8 mouse cellular contexts compared by ENCODE assay signal in genomic region chr7:127840886-127841285, GRCm38 (mm10). TPM values are rescaled to one million over a fixed set of nuclear protein-coding genes. Genes with fewer than 3 reads are reported as not detected.
A peak's percentile ranks its signal among the peaks of the same experiment; 100 is the strongest.
DNase-seq lines count a peak whose midpoint lies in the region; ATAC-seq and TF ChIP-seq lines count a peak whose summit lies in the region.

No protein-coding gene starts in this region.

- H3K4me3 ChIP-seq in heart, embryonic 10.5 days = peak overlapping the region; percentile 81
- H3K4me3 ChIP-seq in embryonic facial prominence, embryonic 15.5 days (replicated peaks) = peak overlapping the region; percentile 66
- peak overlapping the region; percentile 81 for H3K4me3 ChIP-seq in hindbrain, embryonic 10.5 days
- peak overlapping the region; percentile 74 for H3K4me3 ChIP-seq in limb, embryonic 12.5 days (replicated peaks)
- H3K4me3 ChIP-seq in midbrain, embryonic 15.5 days = peak overlapping the region; percentile 66
- peak overlapping the region; percentile 82 for H3K4me3 ChIP-seq in stomach, postnatal 0 days (ENCODE audit: low read depth, low read length)

- ATAC-seq in embryonic facial prominence, embryonic 15.5 days (ENCODE audit: insufficient number of reproducible peaks, low FRiP score, low TSS enrichment, low read depth) = 0 out of 2 replicates have a peak, but pooled peaks have one; percentile 22
- ATAC-seq in limb, embryonic 12.5 days (ENCODE audit: insufficient number of reproducible peaks, insufficient read depth, low FRiP score, low TSS enrichment, low read depth) = peak; percentile 29
- peak; percentile 44; the same call in 1 of the 2 replicates for ATAC-seq in midbrain, embryonic 15.5 days (replicated peaks)
- ATAC-seq in stomach, postnatal 0 days (ENCODE audit: low FRiP score, low TSS enrichment) = peak; percentile 27

- no peak for TF ChIP-seq EP300 in stomach, postnatal 0 days (optimal IDR thresholded peaks at IDR 0.05)

- H3K9ac ChIP-seq in embryonic facial prominence, embryonic 15.5 days = peak overlapping the region; percentile 50
- peak overlapping the region; percentile 66 for H3K9ac ChIP-seq in limb, embryonic 12.5 days (replicated peaks)
- peak overlapping the region; percentile 60 for H3K9ac ChIP-seq in midbrain, embryonic 15.5 days
- peak overlapping the region; percentile 72 for H3K9ac ChIP-seq in stomach, postnatal 0 days (ENCODE audit: low read length)

- peaks cover 14% of the 10 kb centered on the region for H3K4me1 ChIP-seq in heart, embryonic 10.5 days
- peaks cover 14% of the 10 kb centered on the region for H3K4me1 ChIP-seq in embryonic facial prominence, embryonic 15.5 days
- peaks cover 15% of the 10 kb centered on the region for H3K4me1 ChIP-seq in hindbrain, embryonic 10.5 days (replicated peaks)
- H3K4me1 ChIP-seq in limb, embryonic 12.5 days (replicated peaks) = peaks cover 8% of the 10 kb centered on the region
- H3K4me1 ChIP-seq in midbrain, embryonic 15.5 days = peaks cover 15% of the 10 kb centered on the region
- H3K4me1 ChIP-seq in stomach, postnatal 0 days (replicated peaks; ENCODE audit: control insufficient read depth, insufficient read depth) = 0 out of 2 replicates have a peak, but pooled peaks cover 5% of the 10 kb centered on the region

- TF ChIP-seq CTCF in stomach, postnatal 0 days (IDR thresholded peaks at IDR 0.05; ENCODE audit: low read depth) = no peak

- H3K27ac ChIP-seq in heart, embryonic 10.5 days = peak overlapping the region; percentile 93
- peak overlapping the region; percentile 97 for H3K27ac ChIP-seq in embryonic facial prominence, embryonic 15.5 days (replicated peaks)
- H3K27ac ChIP-seq in hindbrain, embryonic 10.5 days = peak overlapping the region; percentile 86
- peak overlapping the region; percentile 87 for H3K27ac ChIP-seq in limb, embryonic 12.5 days
- H3K27ac ChIP-seq in midbrain, embryonic 15.5 days = peak overlapping the region; percentile 90
- peak overlapping the region; percentile 96 for H3K27ac ChIP-seq in stomach, postnatal 0 days (replicated peaks)

- intact Hi-C loops in heart, postnatal 36 days (cut with DNase I) = loop anchor here (1.0 to 2.0 kb wide), 3 partner anchors 26 to 41 kb away; partner anchors contain the start of gene Hsd3b7

- WGBS in heart, embryonic 10.5 days = 5% methylated on average over 15 of the region's 15 CpGs
- WGBS in embryonic facial prominence, embryonic 15.5 days = 2% methylated on average over 15 of the region's 15 CpGs
- WGBS in hindbrain, embryonic 10.5 days = 5% methylated on average over 15 of the region's 15 CpGs
- WGBS in limb, embryonic 12.5 days = 5% methylated on average over 15 of the region's 15 CpGs
- 4% methylated on average over 15 of the region's 15 CpGs for WGBS in midbrain, embryonic 15.5 days
- 2% methylated on average over 15 of the region's 15 CpGs for WGBS in stomach, postnatal 0 days

- no peaks in the 10 kb centered on the region for H3K9me3 ChIP-seq in heart, embryonic 10.5 days
- no peaks in the 10 kb centered on the region for H3K9me3 ChIP-seq in embryonic facial prominence, embryonic 15.5 days (replicated peaks)
- no peaks in the 10 kb centered on the region for H3K9me3 ChIP-seq in hindbrain, embryonic 10.5 days
- no peaks in the 10 kb centered on the region for H3K9me3 ChIP-seq in limb, embryonic 12.5 days
- H3K9me3 ChIP-seq in midbrain, embryonic 15.5 days = no peaks in the 10 kb centered on the region
- no peaks in the 10 kb centered on the region for H3K9me3 ChIP-seq in stomach, postnatal 0 days (ENCODE audit: control insufficient read depth, low read length)

- H3K4me2 ChIP-seq in embryonic facial prominence, embryonic 15.5 days (replicated peaks) = peak overlapping the region; percentile 90
- peak overlapping the region; percentile 94 for H3K4me2 ChIP-seq in limb, embryonic 12.5 days
- peak overlapping the region; percentile 89 for H3K4me2 ChIP-seq in midbrain, embryonic 15.5 days
- H3K4me2 ChIP-seq in stomach, postnatal 0 days (replicated peaks; ENCODE audit: low read depth) = peak overlapping the region; percentile 90

- DNase-seq in heart, embryonic 10.5 days (ENCODE audit: low spot score) = peak; percentile 83
- no peak for DNase-seq in heart, postnatal 36 days
- peak; percentile 45 to 68 for DNase-seq in adrenal gland, postnatal 36 days
- DNase-seq in hindbrain, embryonic 10.5 days (ENCODE audit: low spot score) = no peak
- peak; percentile 61 for DNase-seq in stomach, postnatal 0 days (ENCODE audit: low spot score)

- peaks cover 25% of the 10 kb centered on the region for H3K36me3 ChIP-seq in heart, embryonic 10.5 days
- peaks cover 23% of the 10 kb centered on the region for H3K36me3 ChIP-seq in embryonic facial prominence, embryonic 15.5 days
- peaks cover 14% of the 10 kb centered on the region for H3K36me3 ChIP-seq in hindbrain, embryonic 10.5 days
- peaks cover 20% of the 10 kb centered on the region for H3K36me3 ChIP-seq in limb, embryonic 12.5 days
- H3K36me3 ChIP-seq in midbrain, embryonic 15.5 days (replicated peaks) = no peaks in the 10 kb centered on the region
- H3K36me3 ChIP-seq in stomach, postnatal 0 days (ENCODE audit: control insufficient read depth, insufficient read depth, low read length) = peaks cover 2% of the 10 kb centered on the region; the same call in 1 of the 2 replicates

- no peaks in the 10 kb centered on the region for H3K27me3 ChIP-seq in heart, embryonic 10.5 days (ENCODE audit: insufficient read depth, poor library complexity, severe bottlenecking)
- no peaks in the 10 kb centered on the region for H3K27me3 ChIP-seq in embryonic facial prominence, embryonic 15.5 days
- H3K27me3 ChIP-seq in hindbrain, embryonic 10.5 days (ENCODE audit: insufficient read depth, poor library complexity, severe bottlenecking) = peaks cover 5% of the 10 kb centered on the region; the same call in 1 of the 2 replicates
- no peaks in the 10 kb centered on the region for H3K27me3 ChIP-seq in limb, embryonic 12.5 days
- H3K27me3 ChIP-seq in midbrain, embryonic 15.5 days (replicated peaks) = no peaks in the 10 kb centered on the region
- no peaks in the 10 kb centered on the region for H3K27me3 ChIP-seq in stomach, postnatal 0 days (ENCODE audit: control insufficient read depth, insufficient read depth, low read length)

RNA-seq across cellular contexts. Expression of gene Stx1b, which starts 16.5 kb away (rescaled TPM):
- 1.1 and 3.2 TPM in 2 replicates for polyA plus RNA-seq in heart, embryonic 10.5 days (2016; fragmentation: Nextera tagmentation; extraction: Ambion mirVana)
- total RNA-seq in heart, postnatal 36 days (2021) = 1 to 10 TPM in 1 of 2 experiments, under 1 TPM in 1; 0.53 to 1.1 TPM
- total RNA-seq in adrenal gland, postnatal 36 days (2021) = 1 to 10 TPM; 4.4 to 4.5 TPM
- 4.3 and 6.9 TPM in 2 replicates for polyA plus RNA-seq in embryonic facial prominence, embryonic 15.5 days (2015; fragmentation: Nextera tagmentation; extraction: Ambion mirVana)
- 5.0 and 8.5 TPM in 2 replicates for polyA plus RNA-seq in hindbrain, embryonic 10.5 days (2016; fragmentation: Nextera tagmentation; extraction: Ambion mirVana)
- polyA plus RNA-seq in limb, embryonic 12.5 days (2016; fragmentation: Nextera tagmentation; extraction: Ambion mirVana) = 8.4 and 9.3 TPM in 2 replicates
- 70.0 and 72.9 TPM in 2 replicates for polyA plus RNA-seq in midbrain, embryonic 15.5 days (2015; fragmentation: Nextera tagmentation; extraction: Ambion mirVana)
- 0.80 and 1.2 TPM in 2 replicates for polyA plus RNA-seq in stomach, postnatal 0 days (2015; fragmentation: Nextera tagmentation; extraction: Ambion mirVana)

RNA-seq across cellular contexts. Expression of gene Stx4a, which starts 16.8 kb away (rescaled TPM):
- 32.4 and 36.3 TPM in 2 replicates for polyA plus RNA-seq in heart, embryonic 10.5 days (2016; fragmentation: Nextera tagmentation; extraction: Ambion mirVana)
- 10 to 100 TPM; 63.2 to 72.7 TPM for total RNA-seq in heart, postnatal 36 days (2021)
- 100 to 1,000 TPM in 1 of 2 experiments, 10 to 100 TPM in 1; 92.5 to 108 TPM for total RNA-seq in adrenal gland, postnatal 36 days (2021)
- 58.9 and 69.6 TPM in 2 replicates for polyA plus RNA-seq in embryonic facial prominence, embryonic 15.5 days (2015; fragmentation: Nextera tagmentation; extraction: Ambion mirVana)
- polyA plus RNA-seq in hindbrain, embryonic 10.5 days (2016; fragmentation: Nextera tagmentation; extraction: Ambion mirVana) = 15.2 and 21.6 TPM in 2 replicates
- polyA plus RNA-seq in limb, embryonic 12.5 days (2016; fragmentation: Nextera tagmentation; extraction: Ambion mirVana) = 31.8 and 41.5 TPM in 2 replicates
- polyA plus RNA-seq in midbrain, embryonic 15.5 days (2015; fragmentation: Nextera tagmentation; extraction: Ambion mirVana) = 19.5 and 21.8 TPM in 2 replicates
- 28.4 and 28.8 TPM in 2 replicates for polyA plus RNA-seq in stomach, postnatal 0 days (2015; fragmentation: Nextera tagmentation; extraction: Ambion mirVana)

RNA-seq across cellular contexts. Expression of gene Zfp646, which starts 35.1 kb away (rescaled TPM):
- 10.6 and 11.7 TPM in 2 replicates for polyA plus RNA-seq in heart, embryonic 10.5 days (2016; fragmentation: Nextera tagmentation; extraction: Ambion mirVana)
- total RNA-seq in heart, postnatal 36 days (2021) = 10 to 100 TPM; 17.2 to 19.3 TPM
- total RNA-seq in adrenal gland, postnatal 36 days (2021) = 10 to 100 TPM; 30.0 to 31.2 TPM
- 9.7 and 10.9 TPM in 2 replicates for polyA plus RNA-seq in embryonic facial prominence, embryonic 15.5 days (2015; fragmentation: Nextera tagmentation; extraction: Ambion mirVana)
- 19.0 and 19.2 TPM in 2 replicates for polyA plus RNA-seq in hindbrain, embryonic 10.5 days (2016; fragmentation: Nextera tagmentation; extraction: Ambion mirVana)
- polyA plus RNA-seq in limb, embryonic 12.5 days (2016; fragmentation: Nextera tagmentation; extraction: Ambion mirVana) = 17.5 and 19.0 TPM in 2 replicates
- polyA plus RNA-seq in midbrain, embryonic 15.5 days (2015; fragmentation: Nextera tagmentation; extraction: Ambion mirVana) = 10.6 and 11.4 TPM in 2 replicates
- 3.6 and 3.8 TPM in 2 replicates for polyA plus RNA-seq in stomach, postnatal 0 days (2015; fragmentation: Nextera tagmentation; extraction: Ambion mirVana)

RNA-seq across cellular contexts. Expression of gene Zfp668, which starts 35.7 kb away (rescaled TPM):
- 15.7 and 21.7 TPM in 2 replicates for polyA plus RNA-seq in heart, embryonic 10.5 days (2016; fragmentation: Nextera tagmentation; extraction: Ambion mirVana)
- total RNA-seq in heart, postnatal 36 days (2021) = 1 to 10 TPM; 3.9 to 4.3 TPM
- total RNA-seq in adrenal gland, postnatal 36 days (2021) = 1 to 10 TPM; 6.3 to 7.7 TPM
- 17.7 and 18.1 TPM in 2 replicates for polyA plus RNA-seq in embryonic facial prominence, embryonic 15.5 days (2015; fragmentation: Nextera tagmentation; extraction: Ambion mirVana)
- 41.4 and 42.3 TPM in 2 replicates for polyA plus RNA-seq in hindbrain, embryonic 10.5 days (2016; fragmentation: Nextera tagmentation; extraction: Ambion mirVana)
- polyA plus RNA-seq in limb, embryonic 12.5 days (2016; fragmentation: Nextera tagmentation; extraction: Ambion mirVana) = 29.8 and 31.1 TPM in 2 replicates
- polyA plus RNA-seq in midbrain, embryonic 15.5 days (2015; fragmentation: Nextera tagmentation; extraction: Ambion mirVana) = 46.8 and 48.1 TPM in 2 replicates
- polyA plus RNA-seq in stomach, postnatal 0 days (2015; fragmentation: Nextera tagmentation; extraction: Ambion mirVana) = 6.5 and 6.6 TPM in 2 replicates

RNA-seq across cellular contexts. Expression of gene Hsd3b7, which starts 40.5 kb away (rescaled TPM):
- polyA plus RNA-seq in heart, embryonic 10.5 days (2016; fragmentation: Nextera tagmentation; extraction: Ambion mirVana) = 14.9 and 17.1 TPM in 2 replicates
- 10 to 100 TPM; 12.6 to 13.1 TPM for total RNA-seq in heart, postnatal 36 days (2021)
- total RNA-seq in adrenal gland, postnatal 36 days (2021) = 10 to 100 TPM; 30.0 to 53.3 TPM
- 24.8 and 25.2 TPM in 2 replicates for polyA plus RNA-seq in embryonic facial prominence, embryonic 15.5 days (2015; fragmentation: Nextera tagmentation; extraction: Ambion mirVana)
- polyA plus RNA-seq in hindbrain, embryonic 10.5 days (2016; fragmentation: Nextera tagmentation; extraction: Ambion mirVana) = 7.4 and 7.8 TPM in 2 replicates
- polyA plus RNA-seq in limb, embryonic 12.5 days (2016; fragmentation: Nextera tagmentation; extraction: Ambion mirVana) = 9.5 and 9.8 TPM in 2 replicates
- polyA plus RNA-seq in midbrain, embryonic 15.5 days (2015; fragmentation: Nextera tagmentation; extraction: Ambion mirVana) = 8.9 and 10.2 TPM in 2 replicates
- polyA plus RNA-seq in stomach, postnatal 0 days (2015; fragmentation: Nextera tagmentation; extraction: Ambion mirVana) = 31.7 and 32.3 TPM in 2 replicates

Comparison
In these comparisons a context has a peak if more than half of its experiments do, and no peak if none do; other contexts are left out.
1. DNase-seq: peak in heart, embryonic 10.5 days (single experiment), adrenal gland, postnatal 36 days (2 of 2) and stomach, postnatal 0 days (single experiment); none in heart, postnatal 36 days (0 of 2) and hindbrain, embryonic 10.5 days (single experiment).
2. Peak in every context shown above with its lines, with median percentiles within 50 percentile points of each other: H3K27ac ChIP-seq, H3K4me3 ChIP-seq, ATAC-seq, H3K4me2 ChIP-seq and H3K9ac ChIP-seq.